Mouse (Mus musculus): ENCODE measurements around the gene Ppp1r12c.

Gene Ppp1r12c

GRCm38 (mm10) chr7:4516332-4517050 lies 15.0 kb upstream of the Ppp1r12c start, which contains the start of gene Tnnt1:
TSS of gene Tnnt1 (minus strand) at chr7:4516382.
- peak; percentile 1 for DNase-seq (ENCODE audit: low read depth)

GRCm38 (mm10) chr7:4515853-4516252 lies 14.4 kb upstream of the Ppp1r12c start:
- DNase-seq (ENCODE audit: low read depth): peak; percentile 2

GRCm38 (mm10) chr7:4513829-4514712 lies 12.6 kb upstream of the Ppp1r12c start:
- no peak for DNase-seq (ENCODE audit: low read depth)

GRCm38 (mm10) chr7:4513236-4513635 lies 11.8 kb upstream of the Ppp1r12c start:
- peak; percentile 81 for DNase-seq (ENCODE audit: low read depth)

- no peak for DNase-seq (ENCODE audit: low read depth)
Measured at GRCm38 (mm10) chr7:4511489-4512224, 10.2 kb upstream of the Ppp1r12c start.

GRCm38 (mm10) chr7:4509863-4510608 lies 8.6 kb upstream of the Ppp1r12c start:
- DNase-seq (ENCODE audit: low read depth): peak; percentile 85

GRCm38 (mm10) chr7:4508739-4509116 lies 7.2 kb upstream of the Ppp1r12c start:
- DNase-seq (ENCODE audit: low read depth): no peak

GRCm38 (mm10) chr7:4508062-4508738 lies 6.7 kb upstream of the Ppp1r12c start:
- peak; percentile 38 for DNase-seq (ENCODE audit: low read depth)

GRCm38 (mm10) chr7:4507220-4507619 lies 5.7 kb upstream of the Ppp1r12c start:
- DNase-seq (ENCODE audit: low read depth): no peak

- DNase-seq (ENCODE audit: low read depth): no peak
Measured at GRCm38 (mm10) chr7:4504646-4505435, 3.4 kb upstream of the Ppp1r12c start.

GRCm38 (mm10) chr7:4503858-4504257 lies 2.4 kb upstream of the Ppp1r12c start:
- DNase-seq (ENCODE audit: low read depth): no peak

GRCm38 (mm10) chr7:4503100-4503499 lies 1.6 kb upstream of the Ppp1r12c start:
- no peak for DNase-seq (ENCODE audit: low read depth)

- DNase-seq (ENCODE audit: low read depth): peak; percentile 26
Measured at GRCm38 (mm10) chr7:4502421-4503090, 1.1 kb upstream of the Ppp1r12c start.

GRCm38 (mm10) chr7:4500892-4501471 lies 498 bp downstream of the Ppp1r12c start:
- DNase-seq (ENCODE audit: low read depth): peak; percentile 70

GRCm38 (mm10) chr7:4499034-4499433 lies 2.4 kb downstream of the Ppp1r12c start:
- no peak for DNase-seq (ENCODE audit: low read depth)

- no peak for DNase-seq (ENCODE audit: low read depth)
Measured at GRCm38 (mm10) chr7:4498251-4498650, 3.2 kb downstream of the Ppp1r12c start.

- DNase-seq (ENCODE audit: low read depth): no peak
Measured at GRCm38 (mm10) chr7:4497271-4497903, 4.1 kb downstream of the Ppp1r12c start.

- DNase-seq (ENCODE audit: low read depth): no peak
Measured at GRCm38 (mm10) chr7:4496468-4496867, 5.0 kb downstream of the Ppp1r12c start.

- DNase-seq (ENCODE audit: low read depth): no peak
Measured at GRCm38 (mm10) chr7:4493991-4494390, 7.5 kb downstream of the Ppp1r12c start.

Measured in naive thymus-derived CD4-positive, alpha-beta T cell, adult 2 months (primary cell).